Mouse (Mus musculus): Measurements from ENCODE around the gene Gm43552. TPM values are rescaled to one million over a fixed set of nuclear protein-coding genes. Genes with fewer than 3 reads are reported as not detected.

Gene Gm43552
- polyA plus RNA-seq, 1 experiment: not detected

DNA sequence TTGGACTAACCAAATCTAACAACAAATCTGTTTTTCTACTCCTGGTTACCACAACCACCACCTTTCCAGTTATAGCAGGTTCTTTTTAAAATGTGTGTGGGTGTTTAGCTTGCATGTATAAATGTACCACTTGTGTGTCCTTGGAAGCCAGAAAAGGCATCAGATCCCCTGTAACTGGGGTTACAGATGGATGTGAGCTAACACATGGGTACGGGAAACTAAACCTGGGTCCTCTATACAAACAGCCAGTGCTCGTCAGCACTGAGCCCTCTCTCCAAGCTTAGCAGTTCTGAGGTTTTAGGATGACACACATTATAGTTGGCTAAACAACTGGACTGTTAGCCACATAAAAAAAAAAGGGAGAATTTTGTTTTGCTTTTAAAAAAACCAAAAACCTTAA is 106.9 kb downstream of the Gm43552 start:
- TF ChIP-seq TAL1 (IDR thresholded peaks at IDR 0.05; ENCODE audit: low read length) (no peak), GATA1 (IDR thresholded peaks at IDR 0.05; ENCODE audit: low read length) (no peak)
- H3K27me3 ChIP-seq (ENCODE audit: control insufficient read depth): no peaks in the 10 kb centered on the region
- peaks cover 23% of the 10 kb centered on the region for H3K4me1 ChIP-seq (ENCODE audit: control insufficient read depth)
- H3K36me3 ChIP-seq (ENCODE audit: control insufficient read depth): peaks cover 45% of the 10 kb centered on the region
- H3K9me3 ChIP-seq (ENCODE audit: control insufficient read depth, low read length): no peaks in the 10 kb centered on the region
- no peak overlapping the region for H3K4me3 ChIP-seq (replicated peaks)

Other genes with a start within 250 kb of the Gm43552 start
- 0.71 and 0.98 TPM in 2 replicates for gene Rfc1, start 157.2 kb downstream of the Gm43552 start, polyA plus RNA-seq (2012)
- 0.01 and 0.02 TPM in 2 replicates for gene Klb, start 144.5 kb downstream of the Gm43552 start, polyA plus RNA-seq (2012)
- gene Rpl9, start 101.4 kb downstream of the Gm43552 start, polyA plus RNA-seq (2012): 7.0 and 12.0 TPM in 2 replicates
- gene Lias, start 101.3 kb downstream of the Gm43552 start, polyA plus RNA-seq (2012): 0.31 and 0.35 TPM in 2 replicates
- gene Ugdh, start 56.9 kb downstream of the Gm43552 start, polyA plus RNA-seq (2012): 0.05 and 0.14 TPM in 2 replicates
- gene Smim14, start 44.4 kb upstream of the Gm43552 start, polyA plus RNA-seq (2012): 0.05 and 0.21 TPM in 2 replicates
- 12.7 and 15.7 TPM in 2 replicates for gene Ube2k, start 44.4 kb upstream of the Gm43552 start, polyA plus RNA-seq (2012)
- 0.31 and 0.54 TPM in 2 replicates for gene Pds5a, start 205.4 kb upstream of the Gm43552 start, polyA plus RNA-seq (2012)